Mouse (Mus musculus) brain, embryonic 14.5 days (tissue): ENCODE measurements around the gene Tgfb1.

Source experiments
- CTCF ChIP-seq: fragments of 200-500 bp; IDR thresholded peaks from 2 replicates; pipeline ENCODE4 v1.5.1; 2012; ENCODE audit warnings: inconsistent platforms, mild to moderate bottlenecking, moderate library complexity, borderline replicate concordance; ENCODE audit not compliant: insufficient read depth, insufficient read length; ENCODE audit errors: extremely low read depth
- POLR2A ChIP-seq: fragments of 200-500 bp; IDR thresholded peaks from 2 replicates; pipeline ENCODE4 v1.6.1; 2012; ENCODE audit warnings: mild to moderate bottlenecking, inconsistent platforms, borderline replicate concordance; ENCODE audit not compliant: poor library complexity, insufficient read depth, insufficient read length, severe bottlenecking; ENCODE audit errors: extremely low read depth

GRCm38 (mm10) chr7:25702350-25702749 lies 15.5 kb downstream of the Tgfb1 start:
- TF ChIP-seq CTCF (no peak), POLR2A (no peak)
